Mouse (Mus musculus) liver, adult (tissue): ENCODE results near the gene Pars2.
A peak's percentile ranks its signal among the peaks of the same experiment; 100 is the strongest.

Source experiments
- GATA4 ChIP-seq: IDR thresholded peaks from 2 replicates; pipeline ENCODE4 v1.6.1; 2014; ENCODE audit warnings: mild to moderate bottlenecking, low read length; ENCODE audit not compliant: insufficient replicate concordance

Pars2 gene

DNA sequence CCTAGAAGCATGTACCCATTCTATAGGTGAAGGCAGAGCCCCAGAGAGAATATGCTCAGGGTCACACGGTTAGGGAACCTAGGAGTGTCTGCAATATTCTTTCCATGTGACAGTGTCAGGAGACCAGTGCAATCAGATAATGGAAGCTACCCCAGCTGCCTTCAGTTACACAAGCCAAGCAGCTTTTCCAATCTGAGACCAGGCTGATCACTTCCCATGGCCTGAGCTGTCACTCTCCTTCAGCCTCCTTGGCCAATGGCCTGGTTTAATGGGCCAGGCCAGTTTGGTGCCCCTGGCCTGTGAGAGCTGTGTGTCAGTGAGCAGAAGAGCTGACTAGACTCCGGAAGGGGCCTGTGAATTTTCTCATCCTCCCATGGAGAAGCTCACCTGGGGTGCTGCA is 14.4 kb downstream of the Pars2 start:
- TF ChIP-seq GATA4, result no peak

DNA sequence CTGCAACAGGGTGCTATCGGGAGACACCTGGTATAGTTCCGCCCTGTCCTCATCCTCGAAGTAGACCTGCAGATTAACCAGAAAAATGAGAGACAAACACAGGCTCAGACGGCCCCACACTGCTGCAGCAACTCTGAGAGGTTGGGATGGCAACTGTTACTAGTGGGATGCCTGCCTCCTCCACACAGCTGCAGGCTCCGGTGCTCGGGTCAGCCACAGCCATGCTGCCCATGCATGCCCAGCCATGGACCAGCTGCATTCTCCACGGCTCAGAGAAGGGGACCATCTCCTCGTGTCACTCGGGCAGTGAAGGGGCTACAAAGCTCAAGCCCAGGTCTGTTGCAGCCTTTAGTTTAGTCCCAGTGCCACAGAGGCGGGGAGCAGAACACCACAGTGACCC is 14.8 kb downstream of the Pars2 start:
- TF ChIP-seq GATA4, result no peak

DNA sequence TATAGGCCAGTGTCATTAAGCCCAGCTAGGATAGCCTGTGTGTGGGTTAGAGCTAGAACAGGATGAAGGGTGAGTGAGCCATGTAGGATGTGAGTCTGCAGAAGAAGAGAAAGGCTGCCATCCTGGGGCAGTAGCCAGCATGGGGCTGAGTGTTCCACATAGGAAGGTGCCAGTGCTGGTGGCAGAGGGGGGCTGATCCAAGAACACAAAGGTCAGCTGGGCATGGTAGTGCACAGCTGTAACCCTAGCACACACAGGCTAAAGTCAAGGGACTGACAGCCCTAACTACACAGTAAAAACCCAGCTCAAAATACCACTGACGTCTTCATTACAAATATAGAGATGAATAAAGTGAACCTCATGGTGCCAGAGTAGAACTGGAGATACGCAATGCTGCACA is 15.7 kb downstream of the Pars2 start:
- TF ChIP-seq GATA4, result no peak

DNA sequence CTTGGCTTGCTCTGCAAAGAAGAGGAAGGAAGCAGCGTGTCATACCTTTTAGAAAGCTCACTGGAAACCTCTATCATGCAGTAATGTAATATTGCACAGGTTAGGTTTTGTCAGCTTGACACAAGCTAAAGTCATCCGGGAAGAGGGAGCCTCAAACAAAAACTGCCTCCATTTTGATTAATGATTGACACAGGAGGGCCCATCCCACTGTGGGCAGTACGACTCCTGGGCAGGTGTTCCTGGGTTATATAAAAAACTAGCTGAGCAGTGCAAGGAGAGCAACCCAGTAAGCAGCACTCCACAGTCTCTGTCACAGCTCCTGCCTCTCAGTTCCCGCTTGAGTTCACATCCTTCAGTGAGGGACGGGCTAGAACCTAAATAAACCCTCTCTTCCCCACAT is 25.9 kb downstream of the Pars2 start:
- no peak for TF ChIP-seq GATA4

DNA sequence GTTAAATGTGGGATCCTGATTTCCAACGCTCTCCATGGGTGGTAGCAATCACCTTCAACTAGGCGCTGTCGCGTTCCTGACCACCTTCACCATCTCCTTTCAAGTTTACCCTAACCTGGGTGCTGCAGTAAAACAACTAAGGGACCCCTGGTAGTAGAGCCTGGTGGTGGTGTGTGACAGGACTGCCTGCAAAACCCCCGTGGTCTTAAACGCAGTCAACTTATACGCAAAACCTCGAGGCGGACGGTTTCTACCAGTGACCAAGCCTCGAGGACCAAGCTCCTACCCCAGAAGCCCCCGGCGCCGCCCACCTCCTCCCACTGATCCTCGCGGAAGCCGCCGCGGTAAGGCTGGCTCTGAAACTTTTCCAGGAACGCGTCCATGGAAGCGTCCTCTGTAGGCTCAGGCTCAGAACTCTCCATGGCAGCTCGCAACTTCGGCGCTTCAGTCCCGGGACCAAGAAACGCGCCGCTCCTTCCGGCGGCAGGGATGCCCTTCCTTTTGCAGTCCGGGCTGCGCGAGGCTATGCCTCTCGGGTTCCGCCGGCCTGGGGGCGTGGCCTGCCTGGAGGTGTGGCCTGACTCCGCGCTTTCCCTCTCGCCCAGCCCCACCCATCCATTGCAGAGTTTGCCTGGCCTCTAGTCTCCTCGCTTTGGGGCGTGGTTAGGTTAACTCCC is 27.7 kb downstream of the Pars2 start, which contains the start of gene Ttc4:
Gene Ttc4 (minus strand): TSS at position 503 of the 677 bp plus-strand sequence.
- peak; percentile 54; the same call in 1 of the 2 replicates for TF ChIP-seq GATA4

DNA sequence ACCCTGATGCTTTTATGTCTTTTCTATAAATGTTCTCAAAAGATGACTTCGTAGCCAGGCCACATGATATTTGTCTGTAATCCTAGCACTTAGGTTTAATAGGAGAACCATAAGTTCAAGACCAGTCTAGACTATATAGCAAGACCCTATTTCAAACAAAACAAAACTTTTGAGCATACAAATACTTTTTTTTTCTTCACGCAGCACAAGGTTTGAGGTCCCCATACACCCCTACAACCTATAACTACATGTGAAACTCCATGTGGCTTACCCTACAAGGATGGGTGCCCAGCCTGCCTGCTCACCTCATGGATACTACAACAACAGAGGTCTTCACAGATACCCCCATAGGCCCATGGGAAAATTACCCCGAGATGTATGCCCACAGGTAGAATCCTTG is 28.3 kb downstream of the Pars2 start:
- no peak for TF ChIP-seq GATA4

DNA sequence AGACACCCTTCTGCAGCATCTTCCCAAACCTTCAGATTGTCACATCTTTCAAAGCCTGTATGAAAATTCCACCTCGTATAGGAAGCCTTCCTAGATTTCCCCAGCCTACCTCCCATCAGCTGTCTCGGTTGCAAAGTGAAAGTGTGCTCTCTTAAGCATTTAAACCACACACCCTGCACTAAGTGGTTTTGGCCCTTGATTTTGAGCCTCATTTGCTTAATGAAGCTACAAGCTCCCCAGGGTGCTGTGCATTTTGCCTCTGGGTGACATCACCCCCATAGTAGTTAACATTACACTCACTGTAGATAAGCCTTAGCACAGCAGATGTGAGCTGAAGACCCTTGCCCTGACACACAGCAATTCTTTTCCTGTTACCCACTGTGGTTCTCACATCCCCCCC is 30.1 kb downstream of the Pars2 start:
- no peak for TF ChIP-seq GATA4

DNA sequence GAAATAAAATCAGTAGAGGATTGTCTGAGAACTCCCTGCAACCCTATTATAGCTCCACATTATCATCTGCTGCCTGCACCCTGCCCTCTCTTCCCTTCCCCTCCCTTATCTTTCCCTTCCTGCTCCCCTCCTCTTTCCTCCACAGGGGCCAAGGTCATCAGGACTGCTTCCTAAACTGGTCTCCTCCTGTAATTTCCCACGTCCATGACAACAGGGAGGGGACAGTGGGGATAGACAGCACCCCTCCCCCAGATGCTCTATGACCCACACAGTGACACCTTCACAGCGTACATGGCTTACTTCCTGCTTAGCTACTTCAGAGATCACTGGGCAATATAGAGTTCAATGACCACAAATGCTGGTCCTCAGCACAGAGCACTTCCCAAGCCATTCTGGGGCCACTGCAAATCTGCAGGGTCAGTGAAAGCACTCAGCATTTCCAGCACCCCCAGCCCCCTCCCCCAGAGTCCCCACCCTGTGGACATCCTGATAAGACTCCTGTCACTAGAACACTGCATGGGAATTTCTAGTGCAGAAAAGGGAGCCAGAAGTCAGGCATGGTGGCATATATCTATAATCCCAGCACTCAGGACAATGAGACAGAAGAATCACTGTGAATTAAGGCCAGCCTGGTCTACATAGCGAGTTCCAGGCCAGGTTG is 37.9 kb downstream of the Pars2 start:
- TF ChIP-seq GATA4, result peak; percentile 99

DNA sequence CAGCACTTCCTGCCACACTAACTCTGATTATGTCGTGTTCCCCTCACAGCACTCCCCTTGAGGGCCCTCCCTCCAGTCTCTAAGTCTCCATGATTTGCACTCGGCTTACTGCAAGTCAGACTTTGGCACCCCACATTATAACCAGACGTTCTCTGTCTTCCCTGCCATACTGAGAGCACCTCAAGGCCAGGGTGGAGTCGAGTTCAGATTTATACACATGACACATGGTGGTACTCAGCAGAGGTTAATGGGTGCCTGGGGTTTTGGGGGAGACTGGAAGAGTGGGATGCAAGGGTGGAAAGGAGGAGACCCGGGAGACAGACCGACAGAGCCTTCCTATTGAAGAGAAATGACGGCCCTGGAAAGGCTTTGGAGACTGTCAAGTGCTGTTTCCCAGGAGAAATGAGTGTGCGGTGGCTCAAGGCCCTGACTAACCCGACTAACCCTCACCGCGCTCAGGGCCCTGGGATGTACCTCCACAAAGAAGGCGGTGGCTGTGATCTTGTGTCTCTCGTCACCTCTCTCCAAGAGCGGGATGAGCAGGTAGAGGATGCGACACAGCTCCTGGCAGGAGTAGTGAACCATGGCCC is 43.1 kb downstream of the Pars2 start:
- TF ChIP-seq GATA4, result no peak

DNA sequence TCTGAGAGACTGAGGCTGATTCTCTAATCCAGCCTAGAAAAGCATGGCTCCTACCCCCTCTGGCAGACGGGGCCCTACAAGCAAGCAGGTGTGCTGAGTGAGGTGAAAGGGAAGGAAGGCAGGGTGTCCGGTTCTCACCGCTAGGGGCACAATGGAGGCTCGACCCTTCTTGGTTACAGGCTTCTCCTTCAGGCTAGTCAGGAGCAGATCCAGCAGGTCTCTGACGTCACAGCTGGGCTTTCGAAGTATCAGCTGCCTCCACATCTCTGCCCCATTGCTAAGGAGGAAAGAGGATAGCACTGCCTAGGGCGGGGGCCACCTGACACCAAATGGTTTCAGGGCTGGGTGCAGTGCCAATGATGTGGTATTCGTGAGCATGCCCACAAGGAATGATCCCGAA is 49.1 kb downstream of the Pars2 start:
- no peak for TF ChIP-seq GATA4

DNA sequence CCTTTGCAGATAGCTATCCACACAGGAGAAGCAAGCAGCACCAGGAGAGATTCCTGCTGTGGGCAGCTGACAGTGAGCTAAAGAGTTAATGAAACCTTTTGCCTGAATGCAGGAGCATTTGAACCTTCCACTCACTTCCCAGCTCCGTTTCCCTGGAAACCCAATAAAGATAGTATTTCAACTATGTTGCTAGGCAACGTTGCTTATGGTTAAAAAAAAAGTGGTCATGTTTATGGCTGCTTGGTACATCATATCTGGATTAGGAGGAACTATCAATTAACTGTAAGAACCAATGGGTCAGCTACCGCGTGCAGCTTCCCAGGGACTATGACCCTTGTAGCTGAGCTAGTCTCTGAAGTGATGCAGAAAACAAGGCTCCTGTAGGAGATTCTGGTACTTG is 49.9 kb downstream of the Pars2 start:
- no peak for TF ChIP-seq GATA4

DNA sequence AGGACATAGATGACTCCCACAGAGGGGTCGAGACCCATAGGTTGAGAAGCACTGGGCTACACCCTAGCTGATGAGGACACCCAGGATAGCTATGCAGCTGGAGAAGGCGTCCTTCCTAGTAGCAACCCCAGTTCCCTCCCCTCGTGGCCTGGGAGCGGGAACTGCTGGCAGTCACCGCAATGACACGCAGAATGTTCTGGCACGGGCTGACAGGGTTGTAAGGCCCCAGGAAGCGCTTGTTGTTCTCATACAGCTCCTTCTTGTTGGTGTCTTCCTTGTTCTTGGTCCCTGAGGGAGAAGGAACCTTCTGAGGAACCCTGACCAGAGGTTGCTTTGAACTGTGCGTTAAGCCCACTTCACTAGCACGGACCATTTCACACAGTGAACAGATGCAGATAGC is 53.1 kb downstream of the Pars2 start:
- TF ChIP-seq GATA4, result no peak

DNA sequence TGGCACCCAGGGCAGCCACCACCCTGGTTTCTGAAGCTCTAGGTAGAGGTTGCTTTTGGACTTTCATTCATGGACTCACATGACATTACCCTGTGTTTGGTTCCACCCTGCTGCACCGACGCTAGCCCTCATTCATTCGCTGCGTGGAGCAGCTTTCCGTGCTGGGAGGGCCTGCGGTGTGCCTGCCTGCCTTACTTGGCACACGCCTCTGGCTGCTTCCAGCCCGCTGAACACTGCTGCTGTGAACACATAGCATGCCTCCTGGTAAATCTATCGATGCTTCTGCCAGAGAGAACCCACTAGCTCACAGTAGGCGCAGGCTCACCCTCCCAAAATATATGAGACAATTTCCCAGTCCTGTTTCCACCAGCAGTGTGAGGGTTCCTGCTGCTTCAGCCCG is 53.5 kb downstream of the Pars2 start:
- no peak for TF ChIP-seq GATA4
